Mouse (Mus musculus) adrenal gland, adult (tissue): ENCODE measurements around the gene Stxbp3.

Experiments used
- DNase-seq, 2 experiments: peaks; one replicate each; pipeline ENCODE4 v3.0.0; 2022 to 2023; ENCODE audit warnings: low spot score in 1 of 2; ENCODE audit not compliant: inconsistent age in 2 of 2

The Stxbp3 gene

GRCm38 (mm10) chr3:108766943-108767342 lies 73.4 kb downstream of the Stxbp3 start:
- no peak for DNase-seq

DNA sequence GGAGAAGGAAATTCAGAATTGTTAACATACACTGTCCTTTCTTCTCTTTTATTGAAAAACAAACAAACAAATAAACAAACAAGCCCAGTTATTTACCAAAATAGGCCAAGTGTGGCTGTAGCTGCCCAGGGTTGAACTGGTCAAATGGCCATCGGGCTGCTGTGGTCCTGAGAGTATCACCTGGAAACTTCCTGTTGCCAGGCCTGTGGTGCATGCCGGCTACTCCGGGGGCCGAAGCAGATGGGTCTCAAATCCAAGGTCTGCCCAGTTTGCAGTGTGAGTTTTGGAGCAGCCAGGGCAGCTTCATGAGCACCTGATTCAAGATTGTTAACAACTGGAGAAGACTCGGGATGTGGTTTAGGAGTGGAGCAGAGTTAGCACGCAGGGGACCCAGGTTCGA lies 74.8 kb downstream of the Stxbp3 start:
- DNase-seq = no peak

- DNase-seq = no peak
Measured at GRCm38 (mm10) chr3:108764976-108765375, 75.3 kb downstream of the Stxbp3 start.

GRCm38 (mm10) chr3:108763691-108764090 lies 76.6 kb downstream of the Stxbp3 start:
- no peak for DNase-seq

DNA sequence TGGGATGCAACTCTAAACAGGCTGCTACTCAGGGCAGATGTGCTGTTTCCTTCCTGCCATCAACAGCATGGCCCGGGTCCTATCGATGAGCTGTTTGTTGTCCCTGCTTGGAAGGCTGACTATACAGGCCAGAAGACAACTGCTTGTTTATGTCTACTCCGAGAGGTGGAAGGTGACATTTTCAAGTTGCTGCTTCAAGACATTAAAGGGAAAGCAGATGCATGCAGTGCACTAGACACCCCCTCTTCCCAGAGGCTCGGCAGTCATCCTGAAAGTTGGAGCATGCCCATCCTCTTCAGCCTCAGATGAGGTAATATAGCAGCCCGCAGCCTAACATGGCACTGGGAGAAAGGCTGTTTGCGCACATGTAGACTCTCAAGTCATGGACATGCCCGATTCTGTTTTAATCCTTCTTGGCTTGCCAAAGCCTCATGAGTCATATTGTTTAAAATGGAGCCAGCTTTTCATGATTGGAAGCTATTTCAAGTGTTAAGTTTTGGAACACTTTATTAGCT lies 77.7 kb downstream of the Stxbp3 start:
- DNase-seq = no peak

- no peak for DNase-seq
Measured at GRCm38 (mm10) chr3:108759566-108760420, 80.5 kb downstream of the Stxbp3 start.

GRCm38 (mm10) chr3:108757570-108757969 lies 82.8 kb downstream of the Stxbp3 start:
- no peak for DNase-seq

DNA sequence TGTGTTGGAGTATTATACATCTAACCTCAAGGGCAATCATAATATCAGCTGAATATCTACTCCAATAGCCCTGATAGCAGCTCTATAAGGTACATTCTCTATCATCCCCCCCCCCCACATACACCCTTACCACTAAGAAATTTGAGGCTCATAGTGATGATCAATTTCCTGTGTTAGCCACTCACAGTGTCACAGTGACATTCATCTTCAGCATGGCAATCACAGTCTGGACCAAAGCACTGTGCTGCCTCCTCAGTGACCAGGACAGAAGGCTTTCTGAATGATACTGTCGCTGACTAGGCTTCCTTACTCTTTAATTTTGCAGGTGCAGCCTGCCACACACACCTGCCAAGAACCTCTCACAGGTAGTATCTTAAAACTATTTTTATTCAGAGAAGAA lies 84.2 kb downstream of the Stxbp3 start:
- no peak for DNase-seq

DNA sequence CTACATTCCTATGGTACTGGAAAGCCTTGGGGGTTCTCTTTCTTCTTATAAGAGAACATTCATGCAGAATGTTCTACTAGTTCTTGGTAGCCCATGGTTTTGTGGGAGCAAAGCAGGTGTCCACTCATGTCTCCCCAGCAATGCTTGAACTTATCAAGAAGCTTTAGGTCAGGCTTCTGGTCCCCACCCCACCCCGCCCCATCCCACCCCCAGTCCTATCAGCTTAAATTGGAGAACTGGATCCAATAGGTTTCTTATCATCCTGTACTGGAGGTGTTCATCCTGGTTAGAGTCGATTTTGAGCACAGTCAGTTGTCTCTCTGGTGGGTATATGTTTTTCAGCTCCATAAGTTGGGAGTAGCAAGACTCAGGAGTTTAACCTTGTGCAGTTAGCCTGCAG lies 84.8 kb downstream of the Stxbp3 start:
- no peak for DNase-seq

GRCm38 (mm10) chr3:108754541-108754940 lies 85.8 kb downstream of the Stxbp3 start:
- no peak for DNase-seq

DNA sequence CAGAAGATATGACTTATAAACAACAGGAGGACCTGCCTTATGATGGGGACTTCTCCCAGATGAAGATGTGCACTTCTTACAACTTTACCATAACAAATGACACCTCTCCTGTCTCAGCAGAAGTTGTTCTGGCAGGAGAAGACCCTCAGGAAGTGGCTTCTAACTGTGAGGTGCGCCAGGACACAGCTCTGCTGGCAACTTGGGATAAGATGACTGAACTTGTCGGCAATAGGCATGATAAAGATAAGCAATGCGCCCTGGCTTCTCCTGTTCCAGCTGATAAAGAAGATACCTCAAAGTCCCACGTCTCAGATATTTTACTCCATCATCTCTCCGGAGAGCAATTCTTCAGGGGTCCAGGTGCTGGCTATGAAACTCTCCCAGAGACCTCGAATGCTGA lies 88.6 kb downstream of the Stxbp3 start:
- DNase-seq = no peak

DNA sequence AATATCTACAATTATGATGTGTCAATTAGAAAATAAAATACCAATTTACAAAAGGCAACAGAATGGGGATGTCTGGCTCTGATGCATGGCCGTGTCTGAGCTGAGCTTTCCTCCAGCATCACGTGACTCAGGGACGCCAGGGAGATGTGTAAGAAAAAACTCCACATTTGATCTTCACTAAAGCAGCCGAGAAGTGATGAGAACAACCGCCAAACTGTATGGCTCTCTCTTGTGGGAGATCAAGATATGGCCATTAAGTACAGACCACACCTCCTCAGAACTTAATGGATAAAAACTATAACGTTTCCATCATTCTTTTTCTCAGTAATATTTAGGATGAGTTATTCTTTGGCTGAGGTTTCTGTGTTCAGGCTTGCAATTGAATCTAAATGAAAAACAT lies 89.3 kb downstream of the Stxbp3 start:
- no peak for DNase-seq

DNA sequence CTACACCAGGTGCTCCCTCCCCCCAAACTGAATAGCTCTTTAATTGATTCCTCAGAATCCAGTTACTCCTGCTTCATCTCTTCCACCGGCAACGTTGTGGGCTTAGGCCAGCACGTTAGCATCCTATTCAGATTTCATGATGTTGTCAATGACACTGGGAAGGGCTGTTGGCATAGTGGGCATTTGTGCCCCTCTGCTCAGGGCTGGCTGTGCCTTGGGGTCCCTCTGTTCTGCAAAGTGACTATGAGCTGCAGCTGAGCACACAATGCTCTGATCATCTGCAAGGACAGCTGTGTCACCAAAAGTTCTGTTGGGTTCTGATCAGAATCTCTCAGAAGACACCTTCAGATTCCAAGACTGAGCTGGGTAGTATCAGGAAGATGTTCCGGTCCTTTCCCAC lies 96.3 kb downstream of the Stxbp3 start:
- DNase-seq = no peak
